Mouse (Mus musculus) layer of hippocampus, postnatal 36 days (tissue): Measurements from ENCODE around the gene Kcnk7. TPM values are rescaled to one million over a fixed set of nuclear protein-coding genes. Genes with fewer than 3 reads are reported as not detected.

Source experiments
- DNase-seq, 2 experiments: peaks; one replicate each; pipeline ENCODE4 v3.0.0; 2022
- microRNA-seq, 2 experiments: library from miRNA; unstranded; fragments of <30 nt; microRNA quantifications; one replicate each; pipeline ENCODE4 v1.2.0; 2021
- total RNA-seq, 2 experiments: library from RNA; stranded (reverse); gene quantifications; 2 replicates each; pipeline ENCODE4 v1.2.3; 2021

Gene Kcnk7
- total RNA-seq, 2 experiments from 2014 or later, result not detected

- peak; percentile 76 to 77 for DNase-seq
Observed at GRCm38 (mm10) chr19:5756321-5756985, 52.3 kb downstream of the Kcnk7 start.

Small RNA genes within 50 kb of the gene (microRNA-seq; reads per million reads assigned to microRNA genes)
- 0.60 to 0.85 reads per million in 2 experiments for gene Mir6987

Other genes with a start within 250 kb of the Kcnk7 start
- 10 to 100 TPM; 34.8 to 38.3 TPM for gene Ccdc85b, start 246.5 kb upstream of the Kcnk7 start, total RNA-seq
- gene Fibp, start 243.8 kb upstream of the Kcnk7 start, total RNA-seq, result 10 to 100 TPM; 85.5 to 86.3 TPM
- not detected for gene Ctsw, start 235.9 kb upstream of the Kcnk7 start, total RNA-seq
- gene Efemp2, start 230.4 kb upstream of the Kcnk7 start, total RNA-seq, result 10 to 100 TPM; 10.9 to 12.4 TPM
- 10 to 100 TPM; 37.6 to 39.3 TPM for gene Mus81, start 216.0 kb upstream of the Kcnk7 start, total RNA-seq
- gene Cfl1, start 213.9 kb upstream of the Kcnk7 start, total RNA-seq, result 1,000 to 10,000 TPM; 1,234 to 1,394 TPM
- 1 to 10 TPM; 5.4 to 8.8 TPM for gene 1700020D05Rik, start 200.6 kb upstream of the Kcnk7 start, total RNA-seq
- gene Snx32, start 193.8 kb upstream of the Kcnk7 start, total RNA-seq, result 10 to 100 TPM; 80.5 to 83.5 TPM
- gene Ovol1, start 143.7 kb upstream of the Kcnk7 start, total RNA-seq, result not detected
- gene Ap5b1, start 136.3 kb upstream of the Kcnk7 start, total RNA-seq, result 1 to 10 TPM; 5.8 to 7.0 TPM
- 10 to 100 TPM; 80.2 to 88.0 TPM for gene Rnaseh2c, start 102.5 kb upstream of the Kcnk7 start, total RNA-seq
- gene Kat5, start 94.1 kb upstream of the Kcnk7 start, total RNA-seq, result 10 to 100 TPM; 80.1 to 91.1 TPM
- gene Rela, start 66.9 kb upstream of the Kcnk7 start, total RNA-seq, result 10 to 100 TPM; 17.2 to 17.7 TPM
- 10 to 100 TPM; 16.6 to 18.0 TPM for gene Sipa1, start 40.7 kb upstream of the Kcnk7 start, total RNA-seq
- 10 to 100 TPM; 17.8 to 18.6 TPM for gene Map3k11, start 15.6 kb upstream of the Kcnk7 start, total RNA-seq
- 10 to 100 TPM; 61.9 to 68.5 TPM for gene Pcnx3, start 15.5 kb upstream of the Kcnk7 start, total RNA-seq
- 10 to 100 TPM; 13.7 to 14.2 TPM for gene Ehbp1l1, start 21.9 kb downstream of the Kcnk7 start, total RNA-seq
- gene Fam89b, start 25.3 kb downstream of the Kcnk7 start, total RNA-seq, result 10 to 100 TPM; 24.1 to 29.4 TPM
- 10 to 100 TPM; 24.9 to 28.0 TPM for gene Ltbp3, start 36.5 kb downstream of the Kcnk7 start, total RNA-seq
- 10 to 100 TPM; 75.6 to 75.9 TPM for gene Scyl1, start 67.1 kb downstream of the Kcnk7 start, total RNA-seq
- 10 to 100 TPM; 13.5 to 14.2 TPM for gene Frmd8, start 170.9 kb downstream of the Kcnk7 start, total RNA-seq
- 1 to 10 TPM; 2.5 to 2.7 TPM for gene Slc25a45, start 173.4 kb downstream of the Kcnk7 start, total RNA-seq
- 1 to 10 TPM; 1.9 to 2.2 TPM for gene Tigd3, start 189.8 kb downstream of the Kcnk7 start, total RNA-seq
- 100 to 1,000 TPM in 1 of 2 experiments, 10 to 100 TPM in 1; 92.0 to 108 TPM for gene Dpf2, start 208.6 kb downstream of the Kcnk7 start, total RNA-seq
- gene Cdc42ep2, start 220.4 kb downstream of the Kcnk7 start, total RNA-seq, result 1 to 10 TPM; 4.4 to 5.5 TPM